Mouse (Mus musculus): ENCODE data around the gene Atg16l2.
A peak's percentile ranks its signal among the peaks of the same experiment; 100 is the strongest.

Gene Atg16l2

DNA sequence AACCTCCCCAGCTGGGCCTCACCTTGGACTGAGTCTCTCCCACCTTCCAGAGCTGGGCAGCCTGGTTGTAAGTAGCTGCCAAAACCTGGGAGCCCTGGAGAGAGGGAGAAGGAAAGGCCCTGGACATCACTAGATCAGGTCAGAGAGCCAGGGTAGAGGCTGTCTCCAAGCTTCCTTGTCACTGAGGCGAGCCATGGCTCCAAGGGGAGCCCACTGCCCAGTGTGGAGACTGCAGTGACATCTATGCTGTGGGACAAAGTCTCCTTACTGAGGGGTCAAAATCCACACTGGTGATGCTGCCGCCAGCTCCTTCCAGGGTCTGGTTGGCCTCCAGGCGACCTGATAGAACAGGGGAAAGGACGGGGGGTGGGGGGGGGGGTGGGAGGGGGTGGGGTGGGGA, 10.0 kb downstream of the Atg16l2 start:
- no peak for DNase-seq (ENCODE audit: low read depth, low spot score)

DNA sequence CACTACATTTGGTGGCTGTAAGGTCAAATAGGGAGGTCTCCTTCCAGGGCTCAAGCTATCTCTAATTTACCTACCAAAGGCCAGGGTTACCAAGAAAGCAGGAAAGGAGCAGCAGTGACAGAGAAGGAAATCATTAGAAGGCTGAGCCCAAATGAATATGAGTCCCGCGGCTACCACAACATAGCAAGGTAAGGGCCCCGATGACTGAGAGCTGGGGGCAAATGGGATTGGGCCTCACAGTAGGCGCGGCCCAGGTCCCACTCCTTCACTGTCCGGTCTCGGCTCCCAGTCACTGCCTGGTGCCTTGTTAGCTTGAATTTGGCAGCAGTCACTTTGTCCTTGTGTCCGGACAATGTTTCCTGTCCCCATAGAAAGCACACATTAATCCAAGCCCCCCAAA, 10.4 kb downstream of the Atg16l2 start:
- no peak for DNase-seq (ENCODE audit: low read depth, low spot score)

DNA sequence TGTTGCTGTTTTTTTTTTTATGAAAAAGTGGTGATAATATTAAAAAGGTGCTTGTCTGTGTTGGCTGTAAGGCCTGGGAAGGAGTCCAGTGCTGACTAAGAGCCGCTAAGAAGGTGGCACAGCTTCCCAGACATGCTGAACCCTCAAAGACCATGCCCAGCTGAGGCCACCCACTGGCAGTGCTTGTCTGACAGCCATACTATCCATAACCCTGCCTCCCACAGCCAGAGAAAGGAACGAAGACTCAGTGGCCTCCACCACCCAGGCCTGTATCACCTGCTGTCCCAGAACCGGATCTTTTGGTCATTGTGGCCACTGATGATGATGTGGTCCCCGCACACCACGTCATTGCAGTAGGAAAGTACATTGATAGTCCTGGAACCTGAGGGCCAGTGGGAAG, 10.8 kb downstream of the Atg16l2 start:
- DNase-seq (ENCODE audit: low read depth, low spot score): no peak

DNA sequence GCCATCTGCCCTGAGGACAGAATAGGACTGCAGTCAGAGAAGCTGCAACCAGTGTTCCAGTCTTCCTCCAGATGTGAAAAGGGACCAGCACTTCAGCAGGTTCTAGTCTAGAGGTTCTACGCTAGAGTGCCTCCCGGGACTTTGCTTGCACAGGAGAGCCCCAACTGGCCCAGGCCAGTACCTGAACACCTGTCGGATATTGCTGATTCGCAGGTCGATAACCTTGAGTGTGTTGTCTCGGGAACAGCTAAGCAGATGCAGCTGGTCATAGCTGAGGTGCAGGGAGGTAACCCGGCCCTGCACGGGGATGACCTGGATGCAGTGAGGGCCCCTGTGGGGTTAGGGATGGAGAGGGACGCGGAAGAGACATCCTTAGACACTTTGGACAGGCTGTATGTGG, 11.7 kb downstream of the Atg16l2 start:
- no peak for DNase-seq (ENCODE audit: low read depth, low spot score)

DNA sequence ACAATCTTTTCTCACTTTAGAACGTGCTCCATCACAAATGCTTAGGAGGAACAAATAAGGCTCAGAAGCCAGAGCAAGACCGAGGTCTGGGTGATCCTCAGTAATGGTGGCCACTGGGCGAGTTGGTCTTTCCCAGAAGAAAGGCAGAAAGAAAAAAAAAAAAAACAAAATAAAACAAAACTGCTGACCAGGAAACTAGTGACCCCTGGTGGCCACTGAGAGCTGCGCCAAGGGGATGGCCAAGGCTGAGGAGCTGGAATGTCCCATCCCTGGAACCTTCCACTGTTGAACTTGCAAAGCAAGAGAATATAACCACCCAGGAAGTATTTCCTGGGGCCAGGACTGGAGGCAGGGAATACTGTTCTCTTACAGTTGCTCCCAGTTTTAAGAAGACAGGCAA, 13.6 kb downstream of the Atg16l2 start:
- peak; percentile 67 for DNase-seq (ENCODE audit: low read depth, low spot score)

DNA sequence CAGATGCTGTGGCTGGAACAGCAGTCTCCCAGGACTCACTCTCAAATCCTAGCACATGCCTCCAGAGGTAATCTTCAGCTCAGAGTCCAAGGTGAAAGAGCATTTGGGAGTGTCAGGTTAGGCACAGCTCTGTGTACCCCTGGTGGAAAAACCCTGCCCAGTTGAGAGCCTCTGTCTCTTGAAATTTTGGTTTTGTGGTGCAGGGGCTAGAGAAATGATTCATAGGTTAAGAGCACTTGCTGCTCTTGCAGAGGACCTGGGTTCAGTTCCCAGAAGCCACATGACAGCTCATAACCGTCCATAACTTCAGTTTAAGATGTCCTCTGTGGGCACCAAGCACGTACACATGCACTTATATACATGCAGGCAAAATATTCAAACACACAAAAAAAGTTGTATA, 14.2 kb downstream of the Atg16l2 start:
- DNase-seq (ENCODE audit: low read depth, low spot score): no peak

DNA sequence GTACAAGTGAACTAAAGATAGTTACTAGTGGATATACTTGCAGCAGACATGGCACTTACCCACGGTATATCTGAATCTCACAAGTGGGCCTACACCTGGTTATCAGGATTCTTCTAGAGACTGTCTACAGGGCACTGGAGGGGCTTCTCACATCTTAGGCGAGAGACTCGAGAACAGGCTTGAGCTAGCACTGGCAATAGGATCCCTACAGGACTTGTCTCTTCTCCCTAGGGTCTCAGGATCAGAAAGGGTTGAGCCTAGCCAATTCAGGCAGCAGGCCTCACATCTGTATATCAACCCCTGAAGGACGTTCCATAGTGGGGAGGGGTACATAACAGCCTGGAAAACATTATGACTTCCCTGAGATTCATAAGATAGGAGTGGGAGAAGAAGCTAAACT, 15.2 kb downstream of the Atg16l2 start:
- DNase-seq (ENCODE audit: low read depth, low spot score): no peak

DNA sequence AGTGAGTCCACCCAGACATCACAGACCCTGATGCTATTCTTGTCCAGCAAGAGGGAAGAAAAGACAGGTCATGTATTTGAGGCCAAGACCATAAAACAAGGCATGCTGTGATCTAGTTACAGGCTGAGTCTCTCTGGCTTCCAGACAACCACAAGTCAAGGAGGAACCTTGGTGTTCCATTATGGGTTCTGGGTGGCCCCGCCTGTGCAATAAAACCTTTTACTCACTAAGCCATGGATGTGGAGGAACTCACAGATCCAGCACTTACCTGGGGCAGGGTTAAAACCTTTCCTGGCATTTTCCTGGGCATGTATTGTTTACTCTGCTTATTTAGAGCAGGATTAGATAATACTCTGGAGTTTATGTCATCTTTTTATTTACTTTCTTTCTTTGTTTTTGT, 17.5 kb downstream of the Atg16l2 start:
- DNase-seq (ENCODE audit: low read depth, low spot score): no peak

DNA sequence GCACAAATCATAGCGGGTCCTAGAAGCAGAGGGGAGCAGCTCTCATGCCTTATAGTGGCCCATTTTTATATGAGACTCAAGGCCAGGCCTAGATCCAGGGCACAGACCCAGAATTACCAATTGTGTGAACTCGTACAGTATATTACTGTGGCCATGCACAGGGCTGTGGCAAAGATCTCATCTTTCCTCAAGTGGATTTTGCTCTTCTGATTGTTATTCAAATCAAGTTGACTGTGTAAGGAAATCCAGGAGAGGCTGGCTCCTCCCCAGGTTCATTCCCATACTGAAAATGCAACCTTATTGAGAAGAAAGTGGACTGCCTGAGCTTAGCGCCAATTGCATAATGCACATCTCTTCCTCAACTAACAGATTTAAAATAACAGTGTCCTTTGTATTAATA, 19.3 kb downstream of the Atg16l2 start:
- DNase-seq (ENCODE audit: low read depth, low spot score): no peak

DNA sequence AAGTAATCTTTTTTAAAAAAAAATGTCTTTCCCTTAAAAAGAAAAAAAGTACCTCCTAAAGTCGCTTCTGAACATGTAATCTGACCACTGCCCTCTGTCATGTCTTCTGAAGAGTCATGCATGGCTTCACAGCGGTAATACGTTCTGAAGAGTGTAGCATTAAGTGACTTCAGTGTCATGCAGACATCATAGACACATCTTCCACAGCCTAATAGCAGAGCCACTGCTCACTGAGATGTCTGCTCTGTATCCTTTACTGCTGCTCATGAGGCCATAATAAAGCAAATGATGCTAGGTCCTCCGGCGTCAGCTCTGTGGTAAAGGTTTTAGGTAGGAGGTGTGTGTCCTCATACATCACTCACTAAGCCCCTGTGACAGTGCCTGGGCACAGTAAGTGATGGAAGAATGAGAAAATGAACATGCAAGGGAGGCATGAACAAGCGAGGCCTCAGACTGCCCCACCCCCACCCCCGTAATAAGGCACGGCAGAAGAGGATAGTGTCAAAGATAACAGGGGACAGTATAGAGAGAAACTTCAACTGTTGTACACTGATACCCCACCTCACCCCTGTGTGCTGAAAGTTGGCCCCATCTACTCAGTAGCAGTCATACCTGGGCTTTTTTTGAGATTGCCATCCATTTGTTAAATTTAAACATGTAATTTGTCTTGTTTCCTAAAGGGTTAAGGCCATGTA, 29.4 kb downstream of the Atg16l2 start:
- DNase-seq (ENCODE audit: low read depth, low spot score): no peak

DNA sequence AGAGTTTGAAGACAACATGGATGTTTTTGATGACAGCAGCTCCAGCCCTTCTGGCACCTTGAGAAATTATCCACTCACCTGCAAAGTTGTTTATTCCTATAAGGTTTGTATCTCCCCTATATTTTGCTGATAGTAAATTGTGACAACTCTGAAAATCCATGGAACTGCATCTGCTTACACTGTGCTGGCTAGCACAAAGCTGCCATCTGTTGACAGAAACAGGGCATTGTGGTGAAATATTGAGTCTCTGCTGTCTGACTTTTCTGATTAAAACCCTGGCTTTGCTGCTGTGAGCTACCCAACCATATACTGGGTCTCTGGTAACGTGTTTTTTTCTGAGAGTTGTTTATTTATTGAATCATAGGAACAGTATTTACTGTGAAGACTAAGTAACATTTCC, 30.4 kb downstream of the Atg16l2 start:
- DNase-seq (ENCODE audit: low read depth, low spot score): no peak

DNA sequence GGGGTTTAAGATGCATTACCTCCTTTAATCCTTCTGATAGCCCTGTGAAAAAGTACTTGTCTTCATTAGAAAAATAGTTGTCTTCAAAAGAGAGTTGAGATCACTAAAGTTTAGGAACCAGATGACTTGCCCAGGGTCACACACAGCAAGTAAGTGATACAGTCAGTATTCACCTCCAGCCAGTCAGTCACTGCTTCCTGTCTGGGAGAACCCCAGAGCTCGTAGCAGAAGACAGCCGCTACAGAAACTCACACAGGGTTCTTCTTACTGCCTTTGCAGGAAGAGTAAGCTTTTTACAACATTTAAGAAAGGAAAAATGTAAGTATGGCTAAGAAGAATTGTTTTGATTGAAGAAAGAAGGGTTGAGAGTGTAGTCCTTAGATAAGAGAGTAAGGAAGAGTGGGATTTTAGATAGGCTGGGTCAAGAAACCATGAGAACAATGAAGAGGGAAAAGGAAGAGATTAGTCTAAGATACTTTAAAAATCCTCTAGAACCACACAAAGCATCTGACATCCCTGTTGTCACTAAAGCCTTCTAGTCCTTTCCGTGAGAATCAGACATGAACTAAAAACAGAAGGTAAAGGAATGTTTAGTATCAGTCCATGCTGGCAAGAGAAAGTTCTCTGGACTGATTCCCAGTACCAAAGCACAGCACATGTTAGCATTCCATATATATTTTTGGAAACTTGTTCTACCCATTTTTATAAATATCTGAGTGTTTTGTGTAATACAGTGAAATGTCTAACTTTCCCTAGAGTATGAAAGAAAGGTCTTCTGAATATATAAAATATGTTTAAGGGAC, 34.4 kb downstream of the Atg16l2 start:
- no peak for DNase-seq (ENCODE audit: low read depth, low spot score)

DNA sequence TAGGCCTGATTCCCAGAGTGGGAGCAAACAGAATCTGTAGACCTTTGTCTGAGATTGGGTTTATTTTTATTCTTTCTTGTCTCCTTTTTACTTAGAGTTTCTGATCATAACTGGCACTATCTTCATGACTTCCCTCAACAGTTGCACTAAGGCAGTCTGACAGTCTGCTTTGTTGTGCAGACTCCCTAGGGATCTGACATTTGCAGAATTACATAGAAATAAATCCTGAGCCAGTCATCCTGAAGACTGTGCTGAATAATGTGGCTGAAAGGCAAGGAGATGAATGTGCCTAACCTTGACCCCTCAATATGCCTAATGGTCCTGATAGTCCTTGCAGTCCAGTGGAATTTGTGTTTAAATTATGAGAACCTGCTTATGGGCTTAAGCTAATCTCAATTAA, 38.5 kb downstream of the Atg16l2 start:
- no peak for DNase-seq (ENCODE audit: low read depth, low spot score)

DNA sequence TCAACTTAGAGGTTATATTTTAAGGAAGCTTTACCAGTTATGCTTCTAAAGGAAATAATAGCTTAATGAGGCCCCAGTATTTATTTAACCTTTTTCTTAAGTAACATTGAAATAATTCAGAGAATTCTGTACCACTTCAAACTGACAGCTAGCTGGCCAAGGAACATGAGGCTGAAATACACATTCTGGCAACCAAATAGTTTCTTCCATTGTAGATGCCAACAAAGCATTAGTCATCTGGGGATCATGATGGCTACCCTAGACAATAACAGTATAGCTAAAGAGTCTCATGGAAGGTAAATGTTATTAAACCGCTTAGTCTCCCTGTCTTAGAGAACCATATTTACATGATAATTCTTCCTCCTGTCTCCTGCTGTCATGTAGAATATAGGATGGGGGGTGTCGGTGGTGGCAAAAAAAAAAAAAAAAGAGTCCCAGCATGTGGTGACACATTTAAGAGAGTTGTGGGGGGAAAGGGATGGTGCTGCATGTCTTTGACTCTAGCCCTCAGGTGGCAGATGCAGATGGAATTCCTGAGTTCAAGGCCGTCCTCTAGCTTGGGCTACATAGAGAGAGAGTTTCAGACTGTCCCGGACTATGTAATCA, 40.0 kb downstream of the Atg16l2 start:
- no peak for DNase-seq (ENCODE audit: low read depth, low spot score)

DNA sequence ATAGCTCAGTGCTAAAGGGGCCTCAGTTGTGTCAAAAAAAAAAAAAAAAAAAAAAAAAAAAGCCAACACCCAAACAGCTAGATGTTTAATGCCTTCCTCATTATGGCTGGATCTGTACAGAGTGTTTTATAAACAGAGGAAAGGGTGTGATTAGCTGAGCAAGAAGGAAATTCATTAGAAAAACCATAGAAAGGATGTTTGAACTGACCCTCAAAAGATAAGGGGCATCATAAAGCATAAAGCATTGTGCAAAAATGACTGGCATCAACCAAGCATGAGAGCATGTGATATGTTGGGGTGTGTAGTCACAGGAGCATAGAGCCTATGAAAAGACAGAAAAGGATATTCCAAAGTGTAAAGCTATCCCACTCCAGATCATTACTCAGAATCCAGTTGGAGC, 43.6 kb downstream of the Atg16l2 start:
- DNase-seq (ENCODE audit: low read depth, low spot score): no peak

DNA sequence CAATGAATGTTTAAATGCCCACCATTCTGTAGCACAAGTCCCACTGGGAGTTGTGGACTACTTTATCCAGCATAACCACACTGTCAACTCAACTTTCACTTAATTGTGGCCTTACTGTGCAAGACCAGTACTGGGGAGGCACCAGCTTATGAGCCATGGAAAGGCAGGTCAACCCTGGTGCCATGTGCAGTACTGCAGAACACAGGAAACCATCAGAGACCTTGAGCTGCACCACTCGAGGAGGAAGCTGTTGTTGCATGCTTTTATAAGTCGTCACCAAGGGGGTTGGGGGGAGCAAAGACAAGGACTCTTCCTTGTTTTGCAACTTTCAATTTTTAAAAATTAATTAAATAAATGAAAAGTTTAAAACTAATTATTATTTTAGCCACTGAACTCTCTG, 49.0 kb downstream of the Atg16l2 start:
- DNase-seq (ENCODE audit: low read depth, low spot score): no peak

DNA sequence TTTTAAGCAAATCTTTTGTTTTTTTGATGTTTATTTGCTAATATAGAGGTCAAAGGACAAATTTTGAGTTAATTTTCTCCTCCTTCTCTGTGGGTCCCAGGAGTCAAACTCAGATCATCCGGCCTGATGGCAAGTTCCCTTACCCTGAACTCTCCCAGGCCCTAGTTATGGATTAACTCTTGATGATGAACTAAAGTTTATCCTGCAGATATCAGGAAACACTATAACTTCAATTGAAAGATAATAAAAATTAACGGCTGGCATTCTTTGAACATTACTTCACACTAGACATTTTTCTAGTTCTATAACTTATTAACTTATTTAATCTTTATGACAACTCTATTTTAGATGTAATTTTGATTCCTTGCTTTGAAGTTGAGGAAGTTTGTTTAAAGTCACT, 52.9 kb downstream of the Atg16l2 start:
- DNase-seq (ENCODE audit: low read depth, low spot score): no peak

DNA sequence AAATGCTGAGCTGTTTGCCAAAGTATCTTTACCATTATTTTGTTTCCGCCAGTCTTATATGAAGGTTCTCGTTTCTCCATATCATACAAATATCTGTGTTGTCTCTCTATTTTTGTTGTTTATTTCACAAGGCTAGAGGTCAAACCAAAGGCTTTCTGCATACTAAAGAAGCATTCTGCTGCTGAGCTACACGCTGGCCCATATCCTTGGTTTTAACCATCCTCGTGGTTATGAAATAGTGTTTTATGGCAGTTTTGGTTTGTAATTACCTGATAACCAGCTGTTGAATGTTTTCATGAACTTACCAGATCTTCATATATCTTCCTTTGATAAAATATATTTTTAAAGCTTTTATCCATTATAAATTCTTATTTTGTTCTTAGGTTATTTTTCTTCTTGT, 53.3 kb downstream of the Atg16l2 start:
- no peak for DNase-seq (ENCODE audit: low read depth, low spot score)

DNA sequence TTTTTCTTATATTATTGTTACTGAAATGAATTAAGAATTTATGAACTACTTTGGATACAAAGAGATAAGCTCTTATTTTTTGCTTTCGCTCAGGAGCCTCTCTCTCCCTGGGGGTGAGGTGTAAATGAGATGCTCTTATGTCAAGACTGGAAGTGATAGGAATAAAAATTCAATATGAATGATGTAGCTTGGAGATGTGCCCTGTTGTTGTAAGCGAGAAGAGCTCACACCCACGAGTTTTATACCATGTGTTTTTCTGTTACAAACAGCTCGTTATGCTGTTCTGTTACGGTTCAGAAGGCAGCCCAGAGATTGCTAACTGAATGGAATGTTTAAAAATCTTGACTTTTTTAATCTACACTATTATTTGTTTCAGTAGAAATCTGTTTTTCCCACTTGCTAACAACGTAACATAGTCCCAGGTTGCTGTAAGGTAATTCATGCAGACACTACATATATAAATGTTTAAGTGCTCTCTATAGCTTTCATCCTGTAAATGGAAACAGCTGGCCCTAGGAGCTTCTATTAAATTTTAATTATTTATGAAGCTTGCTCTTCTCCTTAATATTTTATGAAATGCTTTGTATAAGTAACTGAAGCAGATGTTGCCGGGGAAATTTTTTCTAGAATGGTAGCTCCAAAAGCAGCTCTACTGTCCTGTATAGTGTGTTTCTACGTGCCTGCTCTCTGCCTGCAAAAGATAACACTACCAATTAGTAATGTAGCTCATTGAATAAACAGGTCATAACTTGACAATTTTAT, 65.2 kb downstream of the Atg16l2 start:
- DNase-seq (ENCODE audit: low read depth, low spot score): no peak

DNA sequence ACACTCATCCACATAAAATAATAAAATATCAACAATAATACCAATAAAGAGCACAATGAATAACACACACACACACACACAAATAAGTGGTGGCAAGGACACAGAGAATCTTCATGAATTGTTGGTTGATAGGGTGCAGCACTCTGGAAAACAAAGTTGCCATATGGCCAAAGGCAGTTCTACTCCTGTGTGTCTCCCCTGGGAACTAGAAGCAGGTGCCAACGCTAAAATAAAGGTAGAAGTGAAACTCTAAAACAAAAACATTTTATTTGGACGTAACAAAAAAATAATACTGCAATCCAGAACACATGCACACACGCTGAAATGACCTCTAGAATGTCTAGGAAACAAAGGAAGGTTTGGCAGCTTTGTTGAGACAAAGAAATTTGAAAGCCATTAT, 69.3 kb downstream of the Atg16l2 start:
- no peak for DNase-seq (ENCODE audit: low read depth, low spot score)

DNA sequence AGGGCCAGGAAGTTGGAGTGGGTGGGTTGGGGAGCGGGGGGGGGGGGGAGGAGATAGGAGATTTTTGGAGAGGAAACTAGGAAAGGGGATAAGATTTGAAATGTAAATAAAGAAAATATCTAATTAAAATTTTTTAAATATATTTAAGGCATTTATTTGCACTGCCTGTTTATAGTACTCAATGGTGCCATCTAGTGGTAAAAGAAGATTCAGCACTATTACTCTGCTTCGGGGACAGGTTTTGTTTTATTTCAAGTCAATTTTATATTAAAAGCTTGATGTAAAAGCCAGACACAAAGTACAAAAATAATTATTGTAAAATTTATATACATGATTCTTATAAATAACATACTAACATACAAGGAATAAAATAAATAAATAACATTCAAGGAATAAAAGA, 70.6 kb downstream of the Atg16l2 start:
- DNase-seq (ENCODE audit: low read depth, low spot score): peak; percentile 73

DNA sequence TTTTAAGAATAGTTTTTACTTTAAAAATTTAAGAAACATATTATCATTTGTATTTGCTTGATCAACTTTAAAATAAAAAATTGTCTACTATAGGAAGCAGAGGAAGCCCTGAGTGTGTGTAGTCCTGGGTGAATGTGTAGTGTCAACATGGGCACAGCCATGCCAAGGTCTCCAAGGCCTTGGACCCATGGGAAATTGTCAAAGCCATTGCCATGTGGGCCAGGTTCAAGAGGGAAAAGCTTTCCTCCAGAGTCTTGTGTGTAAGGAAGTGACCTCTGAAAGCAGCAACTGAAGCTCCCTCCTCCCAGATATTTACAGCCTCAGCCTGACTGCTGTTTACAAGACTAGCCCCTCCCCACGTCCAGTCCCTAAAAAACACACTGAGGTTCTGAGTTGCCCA, 72.7 kb downstream of the Atg16l2 start:
- DNase-seq (ENCODE audit: low read depth, low spot score): no peak

All from CD4-positive, CD25-positive, alpha-beta regulatory T cell, adult 2 months (primary cell).